Comparison of ENCODE assay signal across 8 mouse cellular contexts in genomic region chr10:95894856-95895386, GRCm38 (mm10). TPM values are rescaled to one million over a fixed set of nuclear protein-coding genes. Genes with fewer than 3 reads are reported as not detected.
DNase-seq lines count a peak whose midpoint lies in the region; ATAC-seq and TF ChIP-seq lines count a peak whose summit lies in the region.

No protein-coding gene starts in this region.

- intact Hi-C loops in left cerebral cortex, postnatal 25 days (cut with DNase I): loop anchor here (1.0 to 2.0 kb wide), 2 partner anchors 344 to 394 kb away; partner anchors contain the start of gene Mrpl42

- peak; percentile 69 for ATAC-seq in granulocyte monocyte progenitor cell, adult 5-6 weeks (replicated peaks; ENCODE audit: poor library complexity, severe bottlenecking)
- no peak for ATAC-seq in intestine, postnatal 0 days
- ATAC-seq in megakaryocyte progenitor cell, adult 5-6 weeks (replicated peaks; ENCODE audit: poor library complexity): peak; percentile 89

- WGBS in intestine, postnatal 0 days: 40% methylated on average over 10 of the region's 10 CpGs

- peak overlapping the region; percentile 64 for H3K4me2 ChIP-seq in intestine, postnatal 0 days (replicated peaks; ENCODE audit: low read depth)

- no peak overlapping the region for H3K27ac ChIP-seq in intestine, postnatal 0 days (ENCODE audit: low read depth, low read length)

- H3K4me3 ChIP-seq in intestine, postnatal 0 days (ENCODE audit: low read depth, low read length): peak overlapping the region; percentile 28

- no peaks in the 10 kb centered on the region for H3K4me1 ChIP-seq in intestine, postnatal 0 days (replicated peaks; ENCODE audit: control insufficient read depth, insufficient read depth, low read length)

- no peaks in the 10 kb centered on the region for H3K9me3 ChIP-seq in intestine, postnatal 0 days (ENCODE audit: control insufficient read depth)

- no peaks in the 10 kb centered on the region for H3K36me3 ChIP-seq in intestine, postnatal 0 days (ENCODE audit: control insufficient read depth, insufficient read depth)

- H3K9ac ChIP-seq in intestine, postnatal 0 days (ENCODE audit: low read depth, low read length): no peak overlapping the region

- DNase-seq in urinary bladder, postnatal 14 days (ENCODE audit: low spot score): peak; percentile 63
- DNase-seq in urinary bladder, postnatal 10 days (ENCODE audit: low spot score): no peak
- DNase-seq in embryo, embryonic 10.5 days (ENCODE audit: low spot score): peak; percentile 81
- peak; percentile 69 to 85 for DNase-seq in left cerebral cortex, postnatal 25 days (ENCODE audit: low spot score in 2 of 2)
- peak; percentile 49 for DNase-seq in right cerebral cortex, postnatal 14 days

- peak; percentile 90 for TF ChIP-seq CTCF in intestine, postnatal 0 days (IDR thresholded peaks at IDR 0.05; ENCODE audit: low read depth)

- no peaks in the 10 kb centered on the region for H3K27me3 ChIP-seq in intestine, postnatal 0 days (replicated peaks; ENCODE audit: control insufficient read depth, insufficient read depth, low read length)

RNA-seq across cellular contexts. Expression of gene Eea1, which starts 45.5 kb away (rescaled TPM):
- total RNA-seq in granulocyte monocyte progenitor cell, adult 5-6 weeks (2014; fragmentation: Nextera tagmentation): 18.9 and 24.7 TPM in 2 replicates
- total RNA-seq in granulocyte monocyte progenitor cell, adult 5-6 weeks (2017): 28.0 and 28.8 TPM in 2 replicates
- 20.6 and 21.3 TPM in 2 replicates for polyA plus RNA-seq in intestine, postnatal 0 days (2015; fragmentation: Nextera tagmentation; extraction: Ambion mirVana)
- 10 to 100 TPM; 32.1 to 34.1 TPM for total RNA-seq in left cerebral cortex, postnatal 25 days (2021)
- total RNA-seq in megakaryocyte progenitor cell, adult 5-6 weeks (2015): 21.5 and 23.7 TPM in 2 replicates
- total RNA-seq in megakaryocyte progenitor cell, adult 5-6 weeks (2017): 29.2 and 32.3 TPM in 2 replicates

RNA-seq across cellular contexts. Expression of gene Gm33543, which starts 52.2 kb away (rescaled TPM):
- not detected in 2 replicates for total RNA-seq in granulocyte monocyte progenitor cell, adult 5-6 weeks (2014; fragmentation: Nextera tagmentation)
- not detected in 2 replicates for total RNA-seq in granulocyte monocyte progenitor cell, adult 5-6 weeks (2017)
- polyA plus RNA-seq in intestine, postnatal 0 days (2015; fragmentation: Nextera tagmentation; extraction: Ambion mirVana): not detected in 2 replicates
- not detected for total RNA-seq in left cerebral cortex, postnatal 25 days (2021)
- total RNA-seq in megakaryocyte progenitor cell, adult 5-6 weeks (2015): not detected in 2 replicates
- total RNA-seq in megakaryocyte progenitor cell, adult 5-6 weeks (2017): not detected in 2 replicates
